Mouse (Mus musculus) lung, embryonic 16.5 days (tissue): Measurements from ENCODE around the gene Zfp119b. TPM values are rescaled to one million over a fixed set of nuclear protein-coding genes. Genes with fewer than 3 reads are reported as not detected.
"Not testable (repeated sequence)": the region's sequence is repeated elsewhere in the genome, so short reads cannot be mapped to it uniquely, and the experiment has no call there.

Experiments
- ATAC-seq: fragments of 200-750 bp; cut with Nextera tagmentation; 2 replicates; pipeline ENCODE4 v1.8.0; 2017; ENCODE audit warnings: low read depth, mild to moderate bottlenecking, moderate library complexity
- H3K27ac ChIP-seq: fragments of 300-500 bp; sonication (generic); 2 replicates; pipeline ENCODE4 v1.5.1; 2014; ENCODE audit warnings: mild to moderate bottlenecking, control low read depth, low read length
- H3K27me3 ChIP-seq: fragments of 300-500 bp; sonication (generic); 2 replicates; pipeline ENCODE4 v1.6.1; 2014; ENCODE audit warnings: low read depth, low read length, mixed read lengths; ENCODE audit not compliant: control insufficient read depth, insufficient read depth
- H3K36me3 ChIP-seq: fragments of 300-500 bp; sonication (generic); 2 replicates; pipeline ENCODE4 v1.6.1; 2014; ENCODE audit warnings: low read length; ENCODE audit not compliant: control insufficient read depth, insufficient read depth
- H3K4me1 ChIP-seq: fragments of 300-500 bp; sonication (generic); replicated peaks from 2 replicates; pipeline ENCODE4 v1.6.1; 2014; ENCODE audit warnings: low read length, mixed read lengths; ENCODE audit not compliant: control insufficient read depth, insufficient read depth
- H3K4me2 ChIP-seq: fragments of 300-500 bp; sonication (generic); 2 replicates; pipeline ENCODE4 v1.6.1; 2014; ENCODE audit warnings: low read depth, low read length, control low read depth
- H3K4me3 ChIP-seq: fragments of 300-500 bp; sonication (generic); 2 replicates; pipeline ENCODE4 v1.5.1; 2014; ENCODE audit warnings: mild to moderate bottlenecking, low read length, control low read depth
- H3K9ac ChIP-seq: fragments of 300-500 bp; sonication (generic); 2 replicates; pipeline ENCODE4 v1.6.1; 2014; ENCODE audit warnings: low read length, control low read depth
- H3K9me3 ChIP-seq: fragments of 300-500 bp; sonication (generic); 2 replicates; pipeline ENCODE4 v1.6.1; 2016; ENCODE audit warnings: low read length; ENCODE audit not compliant: control insufficient read depth
- WGBS: fragments of 180-500 bp; shearing (Covaris S2); extraction: QIAGEN DNeasy Blood & Tissue Kit; methylation state at CpG from one replicate; pipeline ENCODE4 v1.1.7; 2014; 5-methylcytosine and 5-hydroxymethylcytosine counted together
- polyA plus RNA-seq: library from polyadenylated mRNA; unstranded; fragments of >200 nt; fragmentation: Nextera tagmentation; extraction: Ambion mirVana; gene quantifications from 2 replicates; pipeline ENCODE4 v1.2.1, GENCODE M21; 2015

Zfp119b gene
- polyA plus RNA-seq, 1 experiment from 2014 or later: 6.1 TPM

GRCm38 (mm10) chr17:55931553-55932502 lies 17.5 kb downstream of the Zfp119b start:
- no peaks in the 10 kb centered on the region for H3K36me3 ChIP-seq
- under 1% methylated on average over 32 of the region's 33 CpGs for WGBS
- H3K27me3 ChIP-seq: no peaks in the 10 kb centered on the region
- peak overlapping the region; percentile 82 for H3K27ac ChIP-seq
- H3K9ac ChIP-seq: peak overlapping the region; percentile 84
- peak overlapping the region; percentile 75 for H3K4me3 ChIP-seq
- ATAC-seq: peak; percentile 98
- peak overlapping the region; percentile 81 for H3K4me2 ChIP-seq
- no peaks in the 10 kb centered on the region for H3K9me3 ChIP-seq
- no peaks in the 10 kb centered on the region; the same call in 1 of the 2 replicates for H3K4me1 ChIP-seq

GRCm38 (mm10) chr17:55906669-55907068 lies 42.6 kb downstream of the Zfp119b start:
- H3K27me3 ChIP-seq: no peaks in the 10 kb centered on the region
- no peak for ATAC-seq
- H3K9me3 ChIP-seq: no peaks in the 10 kb centered on the region
- H3K9ac ChIP-seq: no peak overlapping the region
- H3K36me3 ChIP-seq: no peaks in the 10 kb centered on the region
- H3K27ac ChIP-seq: no peak overlapping the region
- no peak overlapping the region for H3K4me3 ChIP-seq
- H3K4me2 ChIP-seq: no peak overlapping the region
- H3K4me1 ChIP-seq: no peaks in the 10 kb centered on the region

GRCm38 (mm10) chr17:55904131-55904530 lies 45.2 kb downstream of the Zfp119b start:
- Histone ChIP-seq H3K4me3 (no peak overlapping the region), H3K36me3 (no peaks in the 10 kb centered on the region), H3K9me3 (no peaks in the 10 kb centered on the region), H3K4me2 (no peak overlapping the region), H3K9ac (no peak overlapping the region), H3K4me1 (no peaks in the 10 kb centered on the region), H3K27me3 (no peaks in the 10 kb centered on the region), H3K27ac (no peak overlapping the region)
- ATAC-seq: no peak
- 61% methylated on average over 6 of the region's 6 CpGs for WGBS

- 70% methylated on average over 1 of the region's 1 CpGs for whole genome bisulfite sequencing
- ATAC-seq: no peak
- Histone ChIP-seq H3K27ac (no peak overlapping the region), H3K36me3 (no peaks in the 10 kb centered on the region), H3K27me3 (no peaks in the 10 kb centered on the region), H3K4me2 (no peak overlapping the region), H3K9me3 (no peaks in the 10 kb centered on the region), H3K4me1 (no peaks in the 10 kb centered on the region), H3K9ac (no peak overlapping the region), H3K4me3 (no peak overlapping the region)
Measured at GRCm38 (mm10) chr17:55903687-55904086, 45.6 kb downstream of the Zfp119b start.

GRCm38 (mm10) chr17:55903087-55903486 lies 46.2 kb downstream of the Zfp119b start:
- H3K9me3 ChIP-seq: no peaks in the 10 kb centered on the region; the same call in 1 of the 2 replicates
- no peak overlapping the region for H3K9ac ChIP-seq
- no peak for ATAC-seq
- no peaks in the 10 kb centered on the region for H3K27me3 ChIP-seq
- H3K36me3 ChIP-seq: peaks cover 5% of the 10 kb centered on the region; the same call in 1 of the 2 replicates
- 59% methylated on average over 2 of the region's 2 CpGs for WGBS
- no peaks in the 10 kb centered on the region for H3K4me1 ChIP-seq
- no peak overlapping the region for H3K4me3 ChIP-seq
- no peak overlapping the region for H3K27ac ChIP-seq
- H3K4me2 ChIP-seq: no peak overlapping the region

GRCm38 (mm10) chr17:55892406-55892955 lies 56.8 kb downstream of the Zfp119b start:
- ATAC-seq: not testable (repeated sequence)
- 8% methylated on average over 6 of the region's 8 CpGs for WGBS

More at GRCm38 (mm10) chr17:55892406-55892955, 56.8 kb downstream of the Zfp119b start:
- H3K27me3 ChIP-seq, H3K4me1 ChIP-seq, H3K36me3 ChIP-seq, H3K27ac ChIP-seq, H3K9me3 ChIP-seq: not testable (repeated sequence)
- H3K4me2 ChIP-seq: peak overlapping the region; percentile 51
- H3K4me3 ChIP-seq: peak overlapping the region; percentile 56
- peak overlapping the region; percentile 27; the same call in 1 of the 2 replicates for H3K9ac ChIP-seq

Other genes with a start within 250 kb of the Zfp119b start
- gene Pot1b, start 236.9 kb downstream of the Zfp119b start, polyA plus RNA-seq: 8.6 and 9.7 TPM in 2 replicates
- gene Adgre4, start 199.5 kb downstream of the Zfp119b start, polyA plus RNA-seq: 0.16 and 0.38 TPM in 2 replicates
- gene Zfp119a, start 70.6 kb downstream of the Zfp119b start, polyA plus RNA-seq: 9.1 and 10.7 TPM in 2 replicates
- gene Zfp959, start 57.4 kb downstream of the Zfp119b start, polyA plus RNA-seq: 15.4 and 17.3 TPM in 2 replicates
- 2.0 and 2.8 TPM in 2 replicates for gene Ebi3, start 3.1 kb upstream of the Zfp119b start, polyA plus RNA-seq
- gene Yju2, start 9.6 kb upstream of the Zfp119b start, polyA plus RNA-seq: 25.5 and 27.3 TPM in 2 replicates
- gene Shd, start 21.0 kb upstream of the Zfp119b start, polyA plus RNA-seq: 6.8 and 7.3 TPM in 2 replicates
- gene Fsd1, start 37.0 kb upstream of the Zfp119b start, polyA plus RNA-seq: 4.5 and 6.8 TPM in 2 replicates
- 25.4 and 27.9 TPM in 2 replicates for gene Stap2, start 56.1 kb upstream of the Zfp119b start, polyA plus RNA-seq
- gene Mpnd, start 56.2 kb upstream of the Zfp119b start, polyA plus RNA-seq: 80.1 and 86.2 TPM in 2 replicates
- gene Sh3gl1, start 87.1 kb upstream of the Zfp119b start, polyA plus RNA-seq: 158 and 166 TPM in 2 replicates
- 23.8 and 24.0 TPM in 2 replicates for gene Chaf1a, start 90.9 kb upstream of the Zfp119b start, polyA plus RNA-seq
- gene Ubxn6, start 125.5 kb upstream of the Zfp119b start, polyA plus RNA-seq: 38.8 and 41.6 TPM in 2 replicates
- gene Hdgfl2, start 130.1 kb upstream of the Zfp119b start, polyA plus RNA-seq: 95.2 and 96.7 TPM in 2 replicates
- 0.15 and 0.28 TPM in 2 replicates for gene Plin4, start 160.3 kb upstream of the Zfp119b start, polyA plus RNA-seq
- gene Plin5, start 168.1 kb upstream of the Zfp119b start, polyA plus RNA-seq: 1.3 and 2.1 TPM in 2 replicates
- 0.59 and 1.4 TPM in 2 replicates for gene Lrg1, start 172.5 kb upstream of the Zfp119b start, polyA plus RNA-seq
- 1.2 and 1.7 TPM in 2 replicates for gene Sema6b, start 190.8 kb upstream of the Zfp119b start, polyA plus RNA-seq
- 15.5 and 17.3 TPM in 2 replicates for gene Tnfaip8l1, start 213.0 kb upstream of the Zfp119b start, polyA plus RNA-seq
- gene Mydgf, start 234.4 kb upstream of the Zfp119b start, polyA plus RNA-seq: 93.0 and 110 TPM in 2 replicates